Mouse (Mus musculus) spleen, adult 12 weeks (tissue): ENCODE data around the gene Rassf7.
"Not testable (repeated sequence)": the region's sequence is repeated elsewhere in the genome, so short reads cannot be mapped to it uniquely, and the experiment has no call there.

Experiments
- DNase-seq: peaks from one replicate; pipeline ENCODE4 v3.0.0; 2022; ENCODE audit warnings: low spot score

Gene Rassf7

GRCm38 (mm10) chr7:141222696-141223215 is 7.1 kb downstream of the Rassf7 start:
- DNase-seq: no peak

GRCm38 (mm10) chr7:141226535-141226934 is 10.9 kb downstream of the Rassf7 start:
- no peak for DNase-seq

GRCm38 (mm10) chr7:141227796-141228195 is 12.1 kb downstream of the Rassf7 start:
- DNase-seq: no peak

- peak; percentile 91 for DNase-seq
These were observed 12.8 kb downstream of the Rassf7 start, which contains the start of gene Phrf1 for GRCm38 (mm10) chr7:141228279-141229067. TSS of gene Phrf1 (plus strand) at chr7:141228784.

GRCm38 (mm10) chr7:141229702-141230101 is 14.0 kb downstream of the Rassf7 start:
- no peak for DNase-seq

GRCm38 (mm10) chr7:141230570-141230969 is 14.9 kb downstream of the Rassf7 start:
- no peak for DNase-seq

- no peak for DNase-seq
These were observed 15.5 kb downstream of the Rassf7 start for GRCm38 (mm10) chr7:141231111-141231510.

GRCm38 (mm10) chr7:141231551-141231950 is 15.9 kb downstream of the Rassf7 start:
- no peak for DNase-seq

GRCm38 (mm10) chr7:141250486-141250885 is 34.8 kb downstream of the Rassf7 start:
- not testable (repeated sequence) for DNase-seq

- DNase-seq: no peak
These were observed 40.5 kb downstream of the Rassf7 start for GRCm38 (mm10) chr7:141256159-141256558.

- DNase-seq: no peak
These were observed 45.8 kb downstream of the Rassf7 start for GRCm38 (mm10) chr7:141261480-141261879.

- no peak for DNase-seq
These were observed 48.0 kb downstream of the Rassf7 start for GRCm38 (mm10) chr7:141263640-141264039.

- DNase-seq: no peak
These were observed 48.5 kb downstream of the Rassf7 start for GRCm38 (mm10) chr7:141264041-141264700.

- peak; percentile 54 for DNase-seq
These were observed 49.2 kb downstream of the Rassf7 start for GRCm38 (mm10) chr7:141264761-141265410.

- peak; percentile 23 for DNase-seq
These were observed 49.7 kb downstream of the Rassf7 start for GRCm38 (mm10) chr7:141265411-141265738.

- DNase-seq: peak; percentile 84
These were observed 50.3 kb downstream of the Rassf7 start, which contains the start of gene Irf7 for GRCm38 (mm10) chr7:141265739-141266561. TSS of gene Irf7 (minus strand) at chr7:141266481.
